ENCODE assay signal across 8 mouse cellular contexts in the genomic region with DNA sequence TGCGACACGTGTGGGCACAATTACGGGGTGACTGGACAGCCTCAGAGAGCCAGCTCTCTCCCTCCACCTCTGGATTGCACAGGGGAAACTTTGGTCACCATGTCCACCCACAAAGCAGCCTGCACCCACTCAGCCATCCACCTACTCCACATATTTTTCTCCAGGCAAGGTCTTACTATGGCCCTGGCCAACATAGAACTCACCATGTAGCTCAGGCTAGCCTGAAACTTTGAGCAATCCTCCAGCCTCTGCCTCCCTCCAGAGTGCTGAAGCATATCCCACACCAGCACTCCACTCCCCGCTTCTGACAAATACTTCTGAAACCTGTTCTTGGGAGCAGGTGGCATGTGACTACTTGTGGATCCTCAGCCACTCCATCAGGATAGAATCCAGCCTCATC. TPM values are rescaled to one million over a fixed set of nuclear protein-coding genes. Genes with fewer than 3 reads are reported as not detected.
DNase-seq lines count a peak whose midpoint lies in the region; ATAC-seq and TF ChIP-seq lines count a peak whose summit lies in the region.

No protein-coding gene starts in this region.

- no peaks in the 10 kb centered on the region for H3K27me3 ChIP-seq in lung, postnatal 0 days (replicated peaks; ENCODE audit: insufficient read depth, low read length)
- no peaks in the 10 kb centered on the region for H3K27me3 ChIP-seq in forebrain, embryonic 12.5 days
- no peaks in the 10 kb centered on the region for H3K27me3 ChIP-seq in limb, embryonic 12.5 days
- H3K27me3 ChIP-seq in stomach, embryonic 15.5 days (replicated peaks): no peaks in the 10 kb centered on the region

- DNase-seq in lung, postnatal 0 days (ENCODE audit: low spot score): no peak
- DNase-seq in lung, postnatal 10 days: no peak
- no peak for DNase-seq in right cerebral cortex, adult 18-20 months
- DNase-seq in layer of hippocampus, adult 11-12 months (ENCODE audit: low spot score): no peak
- DNase-seq in cerebellum, adult 11-12 months: no peak

- peak overlapping the region; percentile 96 for H3K4me3 ChIP-seq in lung, postnatal 0 days (ENCODE audit: low read depth, low read length)
- peak overlapping the region; percentile 87 for H3K4me3 ChIP-seq in forebrain, embryonic 12.5 days (replicated peaks)
- peak overlapping the region; percentile 91 for H3K4me3 ChIP-seq in limb, embryonic 12.5 days (replicated peaks)
- peak overlapping the region; percentile 78 for H3K4me3 ChIP-seq in stomach, embryonic 15.5 days (replicated peaks)

- no peaks in the 10 kb centered on the region for H3K9me3 ChIP-seq in lung, postnatal 0 days (ENCODE audit: low read length)
- no peaks in the 10 kb centered on the region for H3K9me3 ChIP-seq in forebrain, embryonic 12.5 days
- H3K9me3 ChIP-seq in limb, embryonic 12.5 days: no peaks in the 10 kb centered on the region
- no peaks in the 10 kb centered on the region for H3K9me3 ChIP-seq in stomach, embryonic 15.5 days

- 32% methylated on average over 4 of the region's 4 CpGs for WGBS in lung, postnatal 0 days
- 66% methylated on average over 4 of the region's 4 CpGs for WGBS in forebrain, embryonic 12.5 days
- 60% methylated on average over 4 of the region's 4 CpGs for WGBS in limb, embryonic 12.5 days
- WGBS in stomach, embryonic 15.5 days: 68% methylated on average over 4 of the region's 4 CpGs

- TF ChIP-seq CTCF in lung, postnatal 0 days (IDR thresholded peaks at IDR 0.05): no peak

- peak overlapping the region; percentile 82; the same call in 1 of the 2 replicates for H3K9ac ChIP-seq in lung, postnatal 0 days (replicated peaks; ENCODE audit: low read depth)
- peak overlapping the region; percentile 96; the same call in 1 of the 2 replicates for H3K9ac ChIP-seq in forebrain, embryonic 12.5 days
- H3K9ac ChIP-seq in limb, embryonic 12.5 days (replicated peaks): no peak overlapping the region
- H3K9ac ChIP-seq in stomach, embryonic 15.5 days: no peak overlapping the region

- ATAC-seq in lung, postnatal 0 days: no peak
- ATAC-seq in forebrain, embryonic 12.5 days (ENCODE audit: low FRiP score): no peak
- ATAC-seq in limb, embryonic 12.5 days (ENCODE audit: insufficient number of reproducible peaks, insufficient read depth, low FRiP score, low TSS enrichment, low read depth): no peak
- no peak for ATAC-seq in stomach, embryonic 15.5 days (ENCODE audit: insufficient read depth, low FRiP score, low read depth)

- peak overlapping the region; percentile 83 for H3K4me2 ChIP-seq in lung, postnatal 0 days (replicated peaks; ENCODE audit: low read depth, low read length)
- peak overlapping the region; percentile 75 for H3K4me2 ChIP-seq in forebrain, embryonic 12.5 days
- peak overlapping the region; percentile 93 for H3K4me2 ChIP-seq in limb, embryonic 12.5 days
- peak overlapping the region; percentile 76 for H3K4me2 ChIP-seq in stomach, embryonic 15.5 days

- peaks cover 21% of the 10 kb centered on the region; the same call in 1 of the 2 replicates for H3K4me1 ChIP-seq in lung, postnatal 0 days (ENCODE audit: insufficient read depth, low read depth, low read length)
- H3K4me1 ChIP-seq in forebrain, embryonic 12.5 days: peaks cover 57% of the 10 kb centered on the region
- H3K4me1 ChIP-seq in limb, embryonic 12.5 days (replicated peaks): peaks cover 23% of the 10 kb centered on the region
- peaks cover 9% of the 10 kb centered on the region for H3K4me1 ChIP-seq in stomach, embryonic 15.5 days

- TF ChIP-seq EP300 in lung, postnatal 0 days (IDR thresholded peaks at IDR 0.05): no peak

- peak overlapping the region; percentile 10 for H3K27ac ChIP-seq in lung, postnatal 0 days (ENCODE audit: low read length)
- no peak overlapping the region for H3K27ac ChIP-seq in forebrain, embryonic 12.5 days
- no peak overlapping the region for H3K27ac ChIP-seq in limb, embryonic 12.5 days
- no peak overlapping the region for H3K27ac ChIP-seq in stomach, embryonic 15.5 days

- H3K36me3 ChIP-seq in lung, postnatal 0 days (ENCODE audit: insufficient read depth, low read length): no peaks in the 10 kb centered on the region
- no peaks in the 10 kb centered on the region for H3K36me3 ChIP-seq in forebrain, embryonic 12.5 days (replicated peaks)
- H3K36me3 ChIP-seq in limb, embryonic 12.5 days: 0 out of 2 replicates have a peak, but pooled peaks cover 7% of the 10 kb centered on the region
- 0 out of 2 replicates have a peak, but pooled peaks cover 2% of the 10 kb centered on the region for H3K36me3 ChIP-seq in stomach, embryonic 15.5 days

RNA-seq across cellular contexts. Expression of a gene that starts 1.9 kb away (rescaled TPM):
- polyA plus RNA-seq in lung, postnatal 0 days (2015; fragmentation: Nextera tagmentation; extraction: Ambion mirVana): 91.3 and 104 TPM in 2 replicates
- 37.8 and 71.4 TPM in 2 replicates for polyA plus RNA-seq in forebrain, embryonic 12.5 days (2016; fragmentation: Nextera tagmentation; extraction: Ambion mirVana)
- 52.9 and 74.1 TPM in 2 replicates for polyA plus RNA-seq in limb, embryonic 12.5 days (2016; fragmentation: Nextera tagmentation; extraction: Ambion mirVana)
- 63.7 and 65.5 TPM in 2 replicates for polyA plus RNA-seq in stomach, embryonic 15.5 days (2015; fragmentation: Nextera tagmentation; extraction: Ambion mirVana)

Comparison
In these comparisons a context has a peak if more than half of its experiments do, and no peak if none do; other contexts are left out.
1. H3K9ac ChIP-seq: peak in lung, postnatal 0 days (single experiment) and forebrain, embryonic 12.5 days (single experiment); none in limb, embryonic 12.5 days (single experiment) and stomach, embryonic 15.5 days (single experiment).
2. Peak in every context shown above with its lines, with median percentiles within 50 percentile points of each other: H3K4me2 ChIP-seq and H3K4me3 ChIP-seq.